23 mouse cellular contexts compared by ENCODE assay signal in genomic region chr2:135812701-135813246, GRCm38 (mm10).
DNase-seq lines count a peak whose midpoint lies in the region; ATAC-seq and TF ChIP-seq lines count a peak whose summit lies in the region.
"Had no signal": no experiment of that assay in that cellular context is flagged by ENCODE, and none has a peak within 500 bp of the region (broad histone marks: within the 10 kb centered on the region; RNA-seq: fewer than 3 reads in every experiment).

No protein-coding gene starts in this region.

- H3K27ac ChIP-seq in liver, adult 2 months (replicated peaks; ENCODE audit: insufficient read depth, low read depth, low read length): no peak overlapping the region
- H3K27ac ChIP-seq in liver, embryonic 12.5 days: no peak overlapping the region
- H3K27ac ChIP-seq in kidney, postnatal 0 days: peak overlapping the region; percentile 70
- H3K27ac ChIP-seq: embryonic facial prominence, embryonic 13.5 days; heart, adult 2 months; hindbrain, embryonic 10.5 days; lung, embryonic 15.5 days; macrophage; midbrain, embryonic 12.5 days; neural tube, embryonic 12.5 days; stomach, postnatal 0 days had no signal

- peak; percentile 90 for DNase-seq in heart, adult 11 months
- no peak for DNase-seq in heart, postnatal 10 days
- peak; percentile 27 for DNase-seq in liver, adult 2 months (ENCODE audit: extremely low read depth, low read depth, low spot score)
- no peak for DNase-seq in kidney, postnatal 0 days (ENCODE audit: low spot score)
- DNase-seq in T-cell, adult 2 months (ENCODE audit: low spot score): no peak
- no peak for DNase-seq in layer of hippocampus, adult 8-10 months (ENCODE audit: low spot score in 2 of 2)
- no peak for DNase-seq in embryo, embryonic 9.5 days (ENCODE audit: extremely low spot score)
- DNase-seq: adrenal gland, adult 2 months; cerebellum, adult 9-11 months; gastrocnemius, postnatal 10 days; heart, adult 2 months; left cerebral cortex, postnatal 4 days; liver had no signal

- intact Hi-C loops in heart, postnatal 10 days (cut with DNase I): no loop called here

- H3K4me3 ChIP-seq in liver, adult 2 months (ENCODE audit: insufficient read depth, low read depth, low read length): no peak overlapping the region
- no peak overlapping the region for H3K4me3 ChIP-seq in liver, embryonic 12.5 days
- H3K4me3 ChIP-seq in kidney, postnatal 0 days (replicated peaks; ENCODE audit: low read depth, low read length): no peak overlapping the region
- H3K4me3 ChIP-seq: embryonic facial prominence, embryonic 13.5 days; heart, adult 2 months; hindbrain, embryonic 10.5 days; lung, embryonic 15.5 days; midbrain, embryonic 12.5 days; neural tube, embryonic 12.5 days had no signal

- H3K79me2 ChIP-seq in liver, adult 2 months (ENCODE audit: control insufficient read depth, insufficient read depth, low read length): no peaks in the 10 kb centered on the region

- no peak overlapping the region for H3K4me2 ChIP-seq in liver, embryonic 12.5 days
- H3K4me2 ChIP-seq in kidney, postnatal 0 days (ENCODE audit: low read length): no peak overlapping the region
- H3K4me2 ChIP-seq: embryonic facial prominence, embryonic 13.5 days; lung, embryonic 15.5 days; midbrain, embryonic 12.5 days; neural tube, embryonic 12.5 days had no signal

- no peaks in the 10 kb centered on the region for H3K4me1 ChIP-seq in liver, adult 2 months (ENCODE audit: control insufficient read depth, insufficient read depth, low read length)
- H3K4me1 ChIP-seq in liver, embryonic 12.5 days: 0 out of 2 replicates have a peak, but pooled peaks cover 5% of the 10 kb centered on the region
- no peaks in the 10 kb centered on the region for H3K4me1 ChIP-seq in kidney, postnatal 0 days (replicated peaks; ENCODE audit: insufficient read depth, low read length)
- H3K4me1 ChIP-seq: embryonic facial prominence, embryonic 13.5 days; hindbrain, embryonic 10.5 days; lung, embryonic 15.5 days; midbrain, embryonic 12.5 days; neural tube, embryonic 12.5 days had no signal

- no peak for ATAC-seq in liver, embryonic 12.5 days
- no peak for ATAC-seq in kidney, postnatal 0 days (replicated peaks; ENCODE audit: low FRiP score, low read depth)
- ATAC-seq: CD4-positive, CD25-positive, alpha-beta regulatory T cell, adult 4 months; forebrain, embryonic 14.5 days had no signal

- no peak for TF ChIP-seq POLR2A in liver, adult 2 months (IDR thresholded peaks at IDR 0.05; ENCODE audit: extremely low read depth, insufficient read depth, low read length)

- no peak for TF ChIP-seq CTCF in liver, adult 2 months (IDR thresholded peaks at IDR 0.05; ENCODE audit: low read depth, low read length)
- no peak for TF ChIP-seq CTCF in kidney, postnatal 0 days (IDR thresholded peaks at IDR 0.05; ENCODE audit: low read depth)

- no peaks in the 10 kb centered on the region for H3K9me3 ChIP-seq in liver, embryonic 12.5 days (replicated peaks)
- H3K9me3 ChIP-seq in kidney, postnatal 0 days (replicated peaks; ENCODE audit: low read length): no peaks in the 10 kb centered on the region
- H3K9me3 ChIP-seq: embryonic facial prominence, embryonic 13.5 days; hindbrain, embryonic 10.5 days; lung, embryonic 15.5 days; midbrain, embryonic 12.5 days; neural tube, embryonic 12.5 days had no signal

- no peaks in the 10 kb centered on the region for H3K36me3 ChIP-seq in liver, adult 2 months (ENCODE audit: control insufficient read depth, insufficient read depth, low read length)
- H3K36me3 ChIP-seq in liver, embryonic 12.5 days: no peaks in the 10 kb centered on the region
- H3K36me3 ChIP-seq in kidney, postnatal 0 days (ENCODE audit: insufficient read depth, low read length): no peaks in the 10 kb centered on the region
- H3K36me3 ChIP-seq: hindbrain, embryonic 10.5 days; lung, embryonic 15.5 days; neural tube, embryonic 12.5 days had no signal

- no peaks in the 10 kb centered on the region for H3K27me3 ChIP-seq in liver, adult 2 months (ENCODE audit: control insufficient read depth, insufficient read depth, low read length)
- no peaks in the 10 kb centered on the region for H3K27me3 ChIP-seq in liver, embryonic 12.5 days (replicated peaks)
- H3K27me3 ChIP-seq in kidney, postnatal 0 days (ENCODE audit: insufficient read depth, low read length): no peaks in the 10 kb centered on the region
- H3K27me3 ChIP-seq: embryonic facial prominence, embryonic 13.5 days; lung, embryonic 15.5 days; midbrain, embryonic 12.5 days; neural tube, embryonic 12.5 days had no signal

- H3K9ac ChIP-seq in liver, adult 2 months (ENCODE audit: low read depth, low read length): no peak overlapping the region
- H3K9ac ChIP-seq in liver, embryonic 12.5 days: no peak overlapping the region
- no peak overlapping the region for H3K9ac ChIP-seq in kidney, postnatal 0 days (ENCODE audit: low read depth, low read length)
- H3K9ac ChIP-seq: embryonic facial prominence, embryonic 13.5 days; lung, embryonic 15.5 days; midbrain, embryonic 12.5 days; neural tube, embryonic 12.5 days had no signal

- WGBS in liver, adult 2 months: 76% methylated on average over 8 of the region's 8 CpGs
- 70% methylated on average over 8 of the region's 8 CpGs for WGBS in liver, embryonic 12.5 days (ENCODE audit: insufficient replicate concordance)
- 79% methylated on average over 8 of the region's 8 CpGs for WGBS in kidney, postnatal 0 days

Comparison
In these comparisons a context has a peak if more than half of its experiments do, and no peak if none do; other contexts are left out.
1. DNase-seq: peak in heart, adult 11 months (single experiment) and liver, adult 2 months (single experiment); none in heart, postnatal 10 days (0 of 2), kidney, postnatal 0 days (single experiment), T-cell, adult 2 months (single experiment), layer of hippocampus, adult 8-10 months (0 of 2) and embryo, embryonic 9.5 days (single experiment).